Mouse (Mus musculus) skeletal muscle tissue, adult 2 months (tissue): ENCODE data around the gene Arsa.

Source experiments
- DNase-seq: peaks from one replicate; pipeline ENCODE4 v3.0.0-alpha.2; 2012; ENCODE audit warnings: low read depth, low spot score

The Arsa gene

DNA sequence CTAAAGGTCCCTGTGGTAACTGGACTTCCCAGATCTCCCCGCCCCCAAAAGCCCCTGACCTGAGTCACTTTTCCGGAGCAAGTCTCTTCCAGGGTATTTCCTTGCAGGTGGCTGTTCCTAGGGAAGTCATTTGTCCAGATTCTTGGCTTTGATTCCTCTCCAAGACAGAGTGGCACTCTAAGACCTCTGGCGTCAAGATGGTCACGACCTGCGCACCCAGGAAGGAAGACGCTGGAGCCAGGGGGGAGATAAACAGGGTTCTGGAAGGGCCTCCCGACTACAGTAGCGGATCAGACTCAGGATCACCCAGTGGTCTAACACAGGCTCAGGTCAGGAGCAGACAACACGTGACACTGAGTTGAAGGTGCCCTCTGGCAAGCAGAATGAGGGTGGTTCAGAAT lies at the start of gene Arsa:
TSS of gene Arsa (minus strand) at position 335 of the 401 bp plus-strand sequence.
- no peak for DNase-seq

GRCm38 (mm10) chr15:89526776-89527325 lies 49.6 kb upstream of the Arsa start:
- DNase-seq = no peak

- DNase-seq = no peak
Observed at GRCm38 (mm10) chr15:89525896-89526295, 48.7 kb upstream of the Arsa start.

DNA sequence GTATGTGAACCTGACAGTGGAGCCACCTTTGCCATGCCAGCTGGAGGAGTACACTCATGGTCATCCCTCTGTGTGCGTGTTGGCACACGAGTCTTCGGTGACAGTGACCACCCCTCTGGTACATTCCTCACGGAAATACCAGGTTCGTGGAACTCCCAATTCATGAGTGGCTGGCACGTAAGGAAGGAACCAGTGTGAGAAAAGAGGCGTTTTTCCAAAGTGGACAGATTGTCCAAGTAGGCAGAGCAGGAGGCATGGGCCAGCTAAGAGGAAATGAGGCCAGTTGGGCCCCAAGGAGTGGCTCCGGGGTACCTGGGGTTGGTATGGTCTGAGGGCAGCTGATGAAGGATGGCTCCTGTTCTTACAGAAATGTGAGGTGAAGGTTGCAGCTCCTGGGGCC lies 48.2 kb upstream of the Arsa start:
- no peak for DNase-seq

DNA sequence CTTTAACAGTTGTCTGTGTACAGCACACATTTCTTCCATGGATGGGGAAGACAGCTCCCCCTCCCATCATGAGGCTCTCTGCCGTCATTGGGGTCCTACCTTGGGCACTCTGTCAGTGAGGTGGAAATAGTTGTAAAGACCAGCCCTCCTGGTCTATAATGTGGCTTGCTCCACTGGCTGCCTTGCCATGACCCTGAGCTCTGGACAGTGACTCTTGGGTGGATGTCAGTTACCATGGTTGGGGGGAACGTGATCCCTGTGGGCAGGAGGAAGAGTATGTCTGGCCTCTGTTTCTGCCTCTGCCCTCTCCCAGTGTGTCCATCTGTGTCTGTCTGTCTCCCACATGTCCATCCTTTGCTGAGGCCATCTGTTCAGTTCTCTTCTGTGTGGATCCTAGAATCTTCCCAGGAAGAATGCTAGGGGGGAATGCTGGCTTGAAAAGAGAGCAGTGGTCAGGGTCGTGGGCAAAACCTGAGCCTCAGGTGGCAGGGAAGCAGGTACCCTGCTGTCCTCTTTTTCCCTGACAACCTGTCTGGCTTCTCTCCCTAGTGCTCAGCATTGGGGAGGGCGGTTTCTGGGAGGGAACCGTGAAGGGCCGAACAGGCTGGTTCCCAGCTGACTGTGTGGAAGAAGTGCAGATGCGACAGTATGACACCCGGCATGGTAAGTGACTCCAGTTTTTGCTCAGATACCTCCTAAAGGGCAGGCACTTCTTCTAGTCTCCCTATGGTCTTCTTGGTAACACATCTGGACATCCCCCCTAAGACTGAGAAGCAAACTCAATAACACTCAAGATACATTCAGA lies 47.6 kb upstream of the Arsa start:
- no peak for DNase-seq

DNA sequence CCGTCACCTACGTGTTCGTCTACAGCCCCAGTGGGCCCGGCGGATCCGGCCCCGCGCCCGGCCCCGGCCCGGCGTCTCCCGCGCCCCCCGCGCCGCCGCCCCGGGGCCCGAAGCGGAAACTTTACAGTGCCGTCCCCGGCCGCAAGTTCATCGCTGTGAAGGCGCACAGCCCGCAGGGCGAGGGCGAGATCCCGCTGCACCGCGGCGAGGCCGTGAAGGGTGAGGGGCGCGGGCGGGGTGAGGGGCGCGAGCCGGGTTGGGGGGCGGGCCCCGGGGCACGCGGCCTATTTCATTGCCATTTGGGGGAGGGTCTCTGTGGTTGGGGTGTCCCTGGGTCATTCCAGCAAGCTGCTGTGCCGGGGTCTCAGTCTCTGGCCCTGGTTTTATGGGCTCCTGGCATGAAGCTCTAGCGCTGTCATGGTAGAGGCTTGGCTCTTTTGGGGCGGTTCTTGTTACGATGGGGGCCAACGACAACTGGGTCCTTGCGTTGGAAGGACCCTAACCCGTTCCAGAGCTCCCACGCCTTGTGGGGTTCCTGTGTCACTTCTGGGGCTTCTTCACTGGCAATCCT lies 46.9 kb upstream of the Arsa start:
- DNase-seq = no peak

- no peak for DNase-seq
Observed at GRCm38 (mm10) chr15:89523283-89523832, 46.1 kb upstream of the Arsa start.

GRCm38 (mm10) chr15:89522566-89523282 lies 45.5 kb upstream of the Arsa start:
- DNase-seq = no peak

DNA sequence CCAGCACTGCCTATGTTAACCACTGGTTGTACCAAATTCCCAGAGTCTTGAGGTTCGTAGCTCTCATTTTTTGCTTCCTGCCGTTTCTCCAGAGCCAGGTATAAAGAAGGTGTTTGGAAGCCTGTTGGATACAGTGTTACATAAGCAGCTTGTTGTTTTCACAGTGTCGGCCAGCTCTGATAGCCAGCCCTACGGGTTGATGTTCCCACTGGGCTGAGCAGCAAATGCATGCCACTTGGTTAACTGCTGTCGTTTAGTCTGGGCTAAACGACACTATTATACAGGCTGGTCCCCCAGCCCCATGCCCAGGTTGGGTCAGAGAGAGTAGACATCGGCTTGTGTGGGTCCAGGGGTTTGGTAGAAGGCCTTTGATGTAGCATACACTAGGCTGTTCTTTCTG lies 44.7 kb upstream of the Arsa start:
- DNase-seq = no peak

DNA sequence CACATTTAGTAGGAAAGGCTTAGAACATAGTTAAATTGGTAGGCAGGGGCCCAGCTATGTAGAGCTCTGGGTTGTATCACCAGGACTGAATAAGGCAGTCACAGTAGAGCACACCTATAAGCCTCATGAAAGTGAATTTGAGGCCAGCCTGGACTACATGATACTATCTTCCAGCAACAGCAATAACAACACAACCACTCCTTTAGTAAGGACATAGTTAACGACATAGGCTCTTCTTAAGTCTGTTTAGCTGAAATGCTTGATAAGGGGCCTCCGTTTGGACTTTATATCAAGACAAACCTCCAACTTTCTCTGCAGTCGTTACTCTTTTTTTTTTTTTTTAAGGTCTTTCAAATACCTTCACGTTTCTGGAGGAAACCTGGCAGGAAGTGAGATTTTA lies 35.5 kb upstream of the Arsa start:
- DNase-seq = no peak

- DNase-seq = no peak
Observed at GRCm38 (mm10) chr15:89507751-89508150, 30.5 kb upstream of the Arsa start.

DNA sequence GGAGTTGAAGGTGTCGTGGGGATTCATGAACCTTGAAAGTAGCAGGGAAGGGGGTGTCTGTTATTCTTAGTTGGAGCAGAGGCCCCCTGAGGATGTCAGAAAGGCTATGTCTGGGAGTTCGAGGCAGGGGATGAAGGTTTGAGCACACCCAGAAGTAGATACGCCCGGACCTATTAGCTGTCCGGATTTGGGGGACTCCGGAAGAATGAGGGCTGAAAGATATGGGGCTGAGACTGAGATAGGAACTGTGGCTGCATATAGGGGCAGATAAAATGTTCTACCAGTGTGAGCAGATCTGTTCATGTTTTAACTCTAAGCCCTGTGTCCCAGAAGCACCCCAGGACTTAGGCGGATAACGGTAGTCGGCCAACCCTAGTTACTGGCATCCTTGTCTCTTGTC lies 27.6 kb upstream of the Arsa start:
- no peak for DNase-seq

- DNase-seq = no peak
Observed at GRCm38 (mm10) chr15:89501321-89501720, 24.1 kb upstream of the Arsa start.

GRCm38 (mm10) chr15:89500221-89500791 lies 23.1 kb upstream of the Arsa start:
- no peak for DNase-seq

- no peak for DNase-seq
Observed at GRCm38 (mm10) chr15:89499784-89500220, 22.6 kb upstream of the Arsa start.

DNA sequence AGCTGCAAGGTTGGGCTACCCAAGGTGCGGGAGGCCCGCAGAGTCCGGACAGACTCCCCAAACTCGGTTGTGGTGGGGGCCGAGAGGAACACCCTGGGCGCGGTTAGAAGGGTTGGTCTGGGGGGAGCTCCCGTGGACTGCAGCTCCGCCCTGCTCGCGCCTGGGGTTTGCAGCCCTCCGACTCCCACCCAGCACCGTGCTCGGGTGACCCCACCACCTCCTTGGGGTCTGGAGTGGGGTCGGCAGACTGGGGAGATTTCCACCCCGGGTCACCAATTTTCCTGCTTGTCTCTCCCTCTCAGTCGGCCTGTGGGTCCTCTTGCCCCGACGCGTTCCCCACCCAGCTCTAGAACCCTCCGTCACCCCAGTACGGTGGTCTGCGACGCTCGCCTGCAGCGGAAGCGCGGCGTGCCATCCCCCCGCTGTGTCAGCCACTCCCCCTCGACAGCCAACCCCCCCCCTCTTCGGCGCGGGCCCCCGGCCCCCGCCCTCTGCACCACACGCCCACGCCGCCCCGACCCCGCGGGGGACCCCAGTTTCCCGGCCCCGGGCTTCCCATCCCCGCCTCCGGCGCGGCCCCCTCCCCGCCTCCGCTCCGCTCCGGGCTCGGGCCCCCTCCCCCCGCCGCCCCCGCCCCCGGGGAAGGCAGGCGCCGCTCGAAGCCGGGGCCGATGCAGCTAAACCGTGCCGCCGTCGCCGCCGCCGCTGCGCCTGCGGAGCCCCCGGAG lies 21.9 kb upstream of the Arsa start, which contains the start of gene Shank3:
TSS of gene Shank3 (plus strand) at position 663 of the 728 bp plus-strand sequence.
- no peak for DNase-seq

DNA sequence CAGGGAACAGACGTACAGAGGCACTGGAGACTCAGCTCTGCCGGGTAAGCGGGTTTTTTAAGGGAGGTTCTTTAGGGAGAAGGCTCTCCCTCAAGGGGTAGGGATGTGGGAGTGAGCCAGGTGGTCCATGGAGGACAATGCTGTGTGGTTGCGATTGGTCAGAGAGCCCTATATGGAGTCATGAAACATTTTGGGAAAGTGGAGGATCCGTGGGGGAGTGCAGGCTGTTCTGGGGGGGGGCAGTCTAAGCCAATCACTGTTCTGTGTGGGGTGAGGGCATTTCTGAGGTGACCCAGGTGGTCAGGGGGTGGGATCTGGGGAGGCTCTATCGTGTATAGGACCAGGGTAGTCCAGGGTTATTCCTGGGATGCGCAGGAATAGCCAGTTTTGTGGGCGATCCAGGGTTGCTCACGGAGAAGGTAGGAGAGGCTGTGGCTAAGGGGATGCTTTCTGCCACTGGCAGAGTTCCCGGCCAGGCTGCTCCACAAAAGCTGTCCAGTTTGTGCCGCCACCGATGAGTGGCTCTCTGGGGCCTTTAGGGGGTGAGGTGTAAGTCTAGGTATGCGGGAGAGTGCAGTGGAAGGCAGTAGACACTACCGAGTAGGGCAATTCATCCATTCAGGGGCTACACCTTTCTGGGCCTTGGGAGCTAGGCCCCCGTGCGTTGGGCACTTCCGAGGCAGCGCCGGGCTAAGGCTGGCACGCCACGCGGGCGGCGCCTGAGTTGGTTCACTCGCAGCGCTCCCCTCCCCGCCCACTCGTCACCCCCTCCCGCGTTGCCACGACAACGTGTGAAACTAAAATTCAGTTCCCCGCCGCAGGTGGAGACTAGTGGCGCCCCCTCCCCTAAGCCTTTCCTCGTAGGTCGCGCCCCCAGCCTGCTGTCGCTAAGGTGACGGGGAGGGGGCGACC lies 21.1 kb upstream of the Arsa start:
- no peak for DNase-seq

DNA sequence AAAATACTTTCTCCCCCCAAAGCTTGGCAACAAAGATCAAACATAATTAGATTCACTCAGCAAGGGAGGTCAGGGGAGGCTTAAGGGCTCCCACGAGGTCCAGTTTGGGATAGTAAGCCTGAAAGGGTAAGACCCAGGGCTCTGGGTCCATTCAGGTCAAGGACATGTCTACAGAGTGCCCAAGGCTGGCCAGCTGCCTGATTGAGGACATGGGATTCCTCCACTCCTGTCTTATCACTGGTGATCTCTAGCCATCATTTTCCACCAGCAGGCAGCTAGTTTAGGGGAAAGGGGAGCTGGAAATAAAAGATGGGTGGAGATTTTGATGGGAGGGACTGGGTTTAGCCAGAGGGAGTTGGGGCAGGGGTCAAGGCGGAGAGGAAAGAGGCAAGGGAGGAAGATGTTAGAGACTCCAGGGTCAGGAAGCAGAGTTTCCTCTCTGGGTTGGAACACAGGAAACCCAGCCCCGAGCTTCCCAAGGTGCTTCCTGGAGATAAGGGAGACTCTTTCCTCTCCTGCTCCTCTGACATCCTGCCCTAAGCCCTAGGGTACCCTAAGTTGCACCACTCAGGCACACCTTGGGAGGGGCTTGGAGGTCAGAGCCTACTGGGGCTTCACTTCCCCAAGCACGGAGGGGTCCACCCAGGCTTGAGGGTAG lies 20.3 kb upstream of the Arsa start:
- peak; percentile 68 for DNase-seq

GRCm38 (mm10) chr15:89496841-89497240 lies 19.6 kb upstream of the Arsa start:
- DNase-seq = no peak
